Mouse (Mus musculus): ENCODE results near the gene Mindy1. TPM values are rescaled to one million over a fixed set of nuclear protein-coding genes. Genes with fewer than 3 reads are reported as not detected.
A peak's percentile ranks its signal among the peaks of the same experiment; 100 is the strongest.

The Mindy1 gene
- polyA plus RNA-seq, 1 experiment from 2014 or later = 72.6 TPM

GRCm38 (mm10) chr3:95264724-95265123 is 16.4 kb upstream of the Mindy1 start:
- no peak overlapping the region for H3K9ac ChIP-seq (ENCODE audit: low read depth, low read length)
- no peaks in the 10 kb centered on the region for H3K27me3 ChIP-seq (ENCODE audit: insufficient read depth, low read length)
- H3K27ac ChIP-seq = no peak overlapping the region
- ATAC-seq (replicated peaks; ENCODE audit: low FRiP score, low read depth) (no peak), DNase-seq (ENCODE audit: low spot score) (no peak)
- peaks cover 21% of the 10 kb centered on the region; the same call in 1 of the 2 replicates for H3K36me3 ChIP-seq (ENCODE audit: insufficient read depth, low read length)
- 78% methylated on average over 1 of the region's 1 CpGs for WGBS
- no peak overlapping the region for H3K4me2 ChIP-seq (ENCODE audit: low read length)
- no peaks in the 10 kb centered on the region for H3K9me3 ChIP-seq (replicated peaks; ENCODE audit: low read length)
- H3K4me3 ChIP-seq (replicated peaks; ENCODE audit: low read depth, low read length) = no peak overlapping the region
- no peak for TF ChIP-seq CTCF (IDR thresholded peaks at IDR 0.05; ENCODE audit: low read depth)
- H3K4me1 ChIP-seq (replicated peaks; ENCODE audit: insufficient read depth, low read length) = no peaks in the 10 kb centered on the region

DNA sequence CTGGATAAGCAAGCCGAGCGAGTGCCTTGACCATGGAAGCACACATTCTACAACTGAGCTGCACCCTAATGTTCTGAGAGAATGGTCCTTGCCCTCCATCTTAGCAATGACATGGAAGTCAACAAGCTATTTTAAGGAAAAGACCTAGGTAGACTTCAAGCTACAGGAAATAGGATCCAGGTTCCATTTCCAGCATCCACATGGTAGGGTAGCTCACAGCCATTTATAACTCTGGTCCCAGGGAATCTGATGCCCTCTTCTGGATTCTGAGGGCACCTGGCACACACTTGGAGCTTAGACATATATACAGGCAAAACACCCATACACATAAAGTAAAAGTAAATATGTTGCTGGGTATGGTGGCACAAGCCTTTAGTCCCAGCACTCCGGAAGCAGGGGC is 15.1 kb upstream of the Mindy1 start:
- Histone ChIP-seq H3K36me3 (ENCODE audit: insufficient read depth, low read length) (peaks cover 21% of the 10 kb centered on the region; the same call in 1 of the 2 replicates), H3K4me1 (replicated peaks; ENCODE audit: insufficient read depth, low read length) (no peaks in the 10 kb centered on the region), H3K9me3 (replicated peaks; ENCODE audit: low read length) (no peaks in the 10 kb centered on the region), H3K27me3 (ENCODE audit: insufficient read depth, low read length) (no peaks in the 10 kb centered on the region), H3K9ac (ENCODE audit: low read depth, low read length) (no peak overlapping the region), H3K4me2 (ENCODE audit: low read length) (no peak overlapping the region), H3K4me3 (replicated peaks; ENCODE audit: low read depth, low read length) (no peak overlapping the region), H3K27ac (no peak overlapping the region)
- ATAC-seq (replicated peaks; ENCODE audit: low FRiP score, low read depth) (no peak), DNase-seq (ENCODE audit: low spot score) (no peak)
- 93% methylated on average over 3 of the region's 3 CpGs for WGBS
- no peak for TF ChIP-seq CTCF (IDR thresholded peaks at IDR 0.05; ENCODE audit: low read depth)

- Histone ChIP-seq H3K27ac (no peak overlapping the region), H3K9ac (ENCODE audit: low read depth, low read length) (no peak overlapping the region), H3K4me1 (replicated peaks; ENCODE audit: insufficient read depth, low read length) (no peaks in the 10 kb centered on the region), H3K27me3 (ENCODE audit: insufficient read depth, low read length) (no peaks in the 10 kb centered on the region), H3K9me3 (replicated peaks; ENCODE audit: low read length) (no peaks in the 10 kb centered on the region), H3K36me3 (ENCODE audit: insufficient read depth, low read length) (0 out of 2 replicates have a peak, but pooled peaks cover 12% of the 10 kb centered on the region), H3K4me3 (replicated peaks; ENCODE audit: low read depth, low read length) (no peak overlapping the region), H3K4me2 (ENCODE audit: low read length) (no peak overlapping the region)
- DNase-seq (ENCODE audit: low spot score) (peak; percentile 21), ATAC-seq (replicated peaks; ENCODE audit: low FRiP score, low read depth) (peak; percentile 50)
- TF ChIP-seq CTCF (IDR thresholded peaks at IDR 0.05; ENCODE audit: low read depth) = no peak
Observed at GRCm38 (mm10) chr3:95267855-95268254, 13.3 kb upstream of the Mindy1 start.

DNA sequence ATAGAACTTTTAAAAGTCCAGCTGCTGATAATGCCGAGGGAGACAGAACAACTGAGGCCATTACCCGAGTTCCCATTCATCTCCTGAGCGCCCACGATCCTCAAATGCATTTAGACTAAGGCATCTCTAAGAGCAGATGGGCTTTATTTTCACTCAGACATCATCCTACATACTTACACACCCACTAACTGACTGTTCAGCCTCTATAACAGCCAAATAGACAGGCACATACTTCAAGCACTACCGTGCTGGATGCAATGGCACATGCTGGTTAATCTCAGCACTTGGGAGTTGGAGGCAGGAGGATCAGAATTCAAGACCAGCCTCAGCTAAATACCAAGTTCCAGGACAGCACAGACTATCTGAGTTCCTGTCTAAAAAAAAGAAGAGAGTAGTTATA is 11.4 kb upstream of the Mindy1 start:
- H3K4me2 ChIP-seq (ENCODE audit: low read length) = no peak overlapping the region
- no peaks in the 10 kb centered on the region for H3K27me3 ChIP-seq (ENCODE audit: insufficient read depth, low read length)
- no peaks in the 10 kb centered on the region for H3K9me3 ChIP-seq (replicated peaks; ENCODE audit: low read length)
- DNase-seq (ENCODE audit: low spot score) = no peak
- ATAC-seq (replicated peaks; ENCODE audit: low FRiP score, low read depth) = no peak
- no peak overlapping the region for H3K9ac ChIP-seq (ENCODE audit: low read depth, low read length)
- 0 out of 2 replicates have a peak, but pooled peaks cover 7% of the 10 kb centered on the region for H3K36me3 ChIP-seq (ENCODE audit: insufficient read depth, low read length)
- no peaks in the 10 kb centered on the region for H3K4me1 ChIP-seq (replicated peaks; ENCODE audit: insufficient read depth, low read length)
- no peak for TF ChIP-seq CTCF (IDR thresholded peaks at IDR 0.05; ENCODE audit: low read depth)
- H3K27ac ChIP-seq = no peak overlapping the region; the same call in 1 of the 2 replicates
- 75% methylated on average over 5 of the region's 5 CpGs for WGBS
- H3K4me3 ChIP-seq (replicated peaks; ENCODE audit: low read depth, low read length) = no peak overlapping the region

GRCm38 (mm10) chr3:95270766-95271364 is 10.3 kb upstream of the Mindy1 start:
- no peak overlapping the region for H3K4me3 ChIP-seq (replicated peaks; ENCODE audit: low read depth, low read length)
- no peaks in the 10 kb centered on the region for H3K4me1 ChIP-seq (replicated peaks; ENCODE audit: insufficient read depth, low read length)
- H3K9ac ChIP-seq (ENCODE audit: low read depth, low read length) = no peak overlapping the region
- ATAC-seq (replicated peaks; ENCODE audit: low FRiP score, low read depth) (no peak), DNase-seq (ENCODE audit: low spot score) (no peak)
- H3K4me2 ChIP-seq (ENCODE audit: low read length) = no peak overlapping the region
- no peak overlapping the region for H3K27ac ChIP-seq
- 83% methylated on average over 12 of the region's 12 CpGs for WGBS
- no peak for TF ChIP-seq CTCF (IDR thresholded peaks at IDR 0.05; ENCODE audit: low read depth)
- H3K27me3 ChIP-seq (ENCODE audit: insufficient read depth, low read length) = no peaks in the 10 kb centered on the region
- 0 out of 2 replicates have a peak, but pooled peaks cover 3% of the 10 kb centered on the region for H3K36me3 ChIP-seq (ENCODE audit: insufficient read depth, low read length)
- H3K9me3 ChIP-seq (replicated peaks; ENCODE audit: low read length) = no peaks in the 10 kb centered on the region

GRCm38 (mm10) chr3:95273471-95273870 is 7.7 kb upstream of the Mindy1 start:
- Histone ChIP-seq H3K27me3 (ENCODE audit: insufficient read depth, low read length) (no peaks in the 10 kb centered on the region), H3K27ac (no peak overlapping the region), H3K36me3 (ENCODE audit: insufficient read depth, low read length) (no peaks in the 10 kb centered on the region), H3K9me3 (replicated peaks; ENCODE audit: low read length) (no peaks in the 10 kb centered on the region), H3K4me2 (ENCODE audit: low read length) (no peak overlapping the region), H3K4me1 (replicated peaks; ENCODE audit: insufficient read depth, low read length) (no peaks in the 10 kb centered on the region), H3K4me3 (replicated peaks; ENCODE audit: low read depth, low read length) (no peak overlapping the region), H3K9ac (ENCODE audit: low read depth, low read length) (no peak overlapping the region)
- ATAC-seq (replicated peaks; ENCODE audit: low FRiP score, low read depth) (no peak), DNase-seq (ENCODE audit: low spot score) (no peak)
- 87% methylated on average over 5 of the region's 5 CpGs for WGBS
- no peak for TF ChIP-seq CTCF (IDR thresholded peaks at IDR 0.05; ENCODE audit: low read depth)

DNA sequence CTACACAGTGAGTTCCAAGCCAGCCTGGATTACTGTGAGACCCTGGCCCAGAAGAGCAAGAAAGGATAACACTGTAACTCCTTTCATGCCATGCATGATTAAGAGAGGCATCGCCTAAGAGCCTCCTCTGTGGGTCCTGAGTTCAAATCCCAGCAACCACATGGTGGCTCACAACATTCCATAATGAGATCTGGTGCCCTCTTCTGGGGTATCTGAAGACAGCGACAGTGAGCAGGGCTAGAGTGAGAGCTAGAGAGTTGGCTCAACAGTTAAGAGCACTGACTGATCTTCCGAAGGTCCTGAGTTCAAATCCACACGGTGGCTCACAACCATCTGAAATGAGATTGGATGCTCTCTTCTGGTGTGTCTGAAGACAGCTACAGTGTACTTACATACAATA is 6.7 kb upstream of the Mindy1 start:
- 99% methylated on average over 4 of the region's 4 CpGs for WGBS
- Histone ChIP-seq H3K27ac (no peak overlapping the region), H3K9ac (ENCODE audit: low read depth, low read length) (no peak overlapping the region), H3K27me3 (ENCODE audit: insufficient read depth, low read length) (no peaks in the 10 kb centered on the region), H3K4me3 (replicated peaks; ENCODE audit: low read depth, low read length) (no peak overlapping the region), H3K9me3 (replicated peaks; ENCODE audit: low read length) (no peaks in the 10 kb centered on the region), H3K4me2 (ENCODE audit: low read length) (no peak overlapping the region), H3K4me1 (replicated peaks; ENCODE audit: insufficient read depth, low read length) (no peaks in the 10 kb centered on the region), H3K36me3 (ENCODE audit: insufficient read depth, low read length) (no peaks in the 10 kb centered on the region)
- DNase-seq (ENCODE audit: low spot score) (no peak), ATAC-seq (replicated peaks; ENCODE audit: low FRiP score, low read depth) (no peak)
- TF ChIP-seq CTCF (IDR thresholded peaks at IDR 0.05; ENCODE audit: low read depth) = peak; percentile 26; the same call in 1 of the 2 replicates

Measured in kidney, postnatal 0 days (tissue).